Mouse (Mus musculus): ENCODE results near the gene Etl4.

Gene Etl4

DNA sequence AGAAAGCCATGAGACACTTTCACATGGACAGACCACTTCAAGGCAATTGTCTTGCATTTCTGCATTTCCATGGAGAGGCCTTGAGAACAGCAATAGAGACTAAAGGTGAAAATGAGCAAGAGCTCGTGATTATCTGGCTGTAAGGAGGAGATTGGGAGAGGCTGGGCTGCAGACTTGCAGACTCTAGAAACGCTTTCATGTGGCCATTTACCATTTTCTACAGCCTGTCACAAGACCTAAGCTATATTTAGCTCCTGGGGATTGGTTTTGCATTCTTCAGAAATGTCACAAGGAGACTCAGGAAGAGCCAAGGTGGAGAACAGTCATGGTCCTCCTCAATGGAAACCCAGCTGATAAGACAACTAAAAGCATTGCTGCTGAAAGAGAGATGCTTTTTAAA lies 801.4 kb downstream of the Etl4 start:
- no peak for DNase-seq (ENCODE audit: low read depth)

DNA sequence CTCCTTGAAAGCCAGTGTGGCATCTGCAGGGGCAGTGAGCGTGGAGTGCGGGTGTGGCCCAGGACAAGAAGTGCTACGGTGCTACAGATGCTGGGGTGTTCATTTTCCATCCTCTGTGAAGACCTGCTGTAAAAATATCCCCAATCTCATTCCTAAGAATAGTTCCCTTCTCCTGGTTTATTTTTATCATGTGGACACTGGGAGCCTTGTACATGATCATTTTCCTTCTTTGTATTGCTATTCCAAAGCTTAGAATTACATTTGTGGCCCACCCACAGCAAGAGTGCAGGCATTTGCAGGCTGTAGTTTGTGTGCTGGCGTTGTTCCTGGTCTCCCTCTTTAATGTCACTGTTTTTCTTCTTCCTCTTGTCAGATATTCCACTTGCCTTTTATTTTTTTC lies 809.5 kb downstream of the Etl4 start:
- DNase-seq (ENCODE audit: low read depth) = no peak

DNA sequence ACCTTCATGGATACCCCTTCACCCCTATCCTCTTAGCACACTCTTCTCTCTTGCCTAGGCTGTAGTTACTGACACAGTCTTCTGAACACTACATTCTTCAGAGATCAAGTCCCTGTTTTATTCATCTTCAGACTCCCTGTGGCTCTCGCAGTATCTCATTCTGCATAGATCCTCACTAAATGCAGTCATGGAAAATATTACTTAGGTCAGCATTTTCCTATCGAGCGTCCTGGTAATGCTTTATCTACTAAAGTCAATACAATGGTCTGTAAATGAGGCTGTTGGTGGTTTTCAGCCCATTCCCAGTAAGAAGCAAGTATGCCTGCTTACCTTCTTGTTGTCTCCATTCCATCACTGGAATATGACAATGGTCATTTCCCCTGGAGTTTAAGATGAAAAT lies 811.5 kb downstream of the Etl4 start:
- DNase-seq (ENCODE audit: low read depth) = no peak

DNA sequence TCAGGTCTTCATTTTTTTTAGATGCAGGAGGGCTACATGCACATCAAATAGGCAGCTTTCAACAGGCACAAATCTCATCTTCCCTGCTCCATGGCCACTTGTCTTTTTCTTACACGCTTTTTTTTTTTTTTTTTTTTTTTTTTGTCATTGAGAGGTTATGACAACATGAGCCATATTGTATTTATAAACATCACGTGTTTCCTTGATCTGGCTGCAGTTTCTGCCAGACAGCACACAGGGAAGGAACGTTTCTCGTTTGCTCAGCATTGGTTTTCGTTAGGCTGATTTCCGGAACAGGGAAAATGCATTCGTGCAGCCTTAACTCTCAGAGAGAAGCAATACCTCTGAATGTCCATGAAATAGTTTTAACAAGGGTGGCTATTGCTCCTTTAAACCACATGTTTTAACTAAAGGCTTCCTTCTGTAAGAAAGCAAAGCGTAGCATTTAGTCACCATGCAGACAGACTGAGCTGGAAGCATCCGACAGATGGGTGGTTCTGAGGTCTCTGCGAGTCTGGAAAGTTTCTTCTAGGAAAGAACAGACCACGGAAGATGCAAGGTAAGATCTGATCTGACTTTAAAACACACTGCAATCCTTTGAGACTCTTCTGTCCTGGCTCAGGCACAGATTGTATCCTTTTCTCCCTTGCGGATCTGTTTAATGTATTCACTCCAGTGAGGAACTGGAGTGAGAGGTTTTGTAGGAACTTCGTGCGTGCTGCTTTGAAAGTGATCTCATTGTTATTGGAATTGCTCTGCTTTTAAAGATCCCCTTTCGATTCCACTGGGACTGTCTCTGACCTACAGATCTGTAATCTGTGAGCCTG lies 812.8 kb downstream of the Etl4 start:
- DNase-seq (ENCODE audit: low read depth) = no peak

DNA sequence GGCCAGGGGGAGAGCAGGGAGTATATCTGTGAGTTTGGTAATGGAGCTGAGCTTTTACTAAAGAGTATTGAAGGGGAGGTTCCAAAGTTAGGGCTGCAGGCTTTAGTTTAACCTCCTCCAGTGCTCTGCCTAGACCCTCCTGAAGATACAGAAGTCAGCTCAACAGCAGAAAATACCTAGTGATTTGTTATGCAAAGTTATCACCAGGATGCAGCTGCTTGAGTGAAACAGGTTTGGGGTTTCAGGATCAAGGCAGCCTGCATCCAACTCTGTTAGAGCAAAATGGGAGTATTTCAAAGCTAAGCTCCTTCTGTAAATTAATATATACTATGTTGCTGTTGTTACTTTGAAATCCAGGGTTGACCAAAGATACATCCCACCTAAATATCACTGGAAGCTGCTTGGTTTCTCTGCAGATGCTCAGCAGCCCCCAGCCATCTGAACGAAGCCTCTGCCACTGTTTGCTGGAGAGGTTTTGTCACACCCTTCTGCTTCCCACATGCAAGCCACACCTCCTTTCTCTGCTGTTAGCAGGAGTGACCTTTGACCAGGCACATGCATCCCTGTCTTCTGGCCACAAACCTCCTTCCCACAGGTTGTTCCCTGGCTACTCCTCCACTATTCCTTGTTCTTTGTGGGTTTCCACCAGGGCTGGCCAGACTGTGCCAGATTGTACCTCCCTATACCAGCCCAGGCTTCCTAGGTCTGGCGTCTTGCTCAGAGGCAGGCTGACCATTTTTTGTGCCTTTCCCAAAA lies 814.6 kb downstream of the Etl4 start:
- no peak for DNase-seq (ENCODE audit: low read depth)

DNA sequence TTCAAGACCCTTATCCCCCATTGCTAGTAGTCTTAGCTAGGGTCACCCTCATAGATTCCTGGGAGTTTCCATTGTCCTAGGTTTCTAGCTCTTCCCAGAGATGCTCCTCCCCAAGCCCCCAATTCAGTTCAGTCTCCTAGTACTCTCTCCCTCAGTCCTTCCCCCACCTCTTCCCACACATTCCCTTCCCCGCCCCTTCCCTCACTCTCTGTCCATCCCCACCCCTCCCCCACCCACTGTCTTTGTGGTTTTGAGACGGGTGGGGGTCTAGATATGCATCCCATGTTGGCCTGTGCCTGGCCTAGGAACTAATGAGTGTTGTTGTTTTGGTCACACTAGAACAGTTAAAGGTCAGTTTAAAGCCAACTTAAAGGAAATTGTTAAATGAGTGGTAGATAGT lies 817.4 kb downstream of the Etl4 start:
- DNase-seq (ENCODE audit: low read depth) = no peak

DNA sequence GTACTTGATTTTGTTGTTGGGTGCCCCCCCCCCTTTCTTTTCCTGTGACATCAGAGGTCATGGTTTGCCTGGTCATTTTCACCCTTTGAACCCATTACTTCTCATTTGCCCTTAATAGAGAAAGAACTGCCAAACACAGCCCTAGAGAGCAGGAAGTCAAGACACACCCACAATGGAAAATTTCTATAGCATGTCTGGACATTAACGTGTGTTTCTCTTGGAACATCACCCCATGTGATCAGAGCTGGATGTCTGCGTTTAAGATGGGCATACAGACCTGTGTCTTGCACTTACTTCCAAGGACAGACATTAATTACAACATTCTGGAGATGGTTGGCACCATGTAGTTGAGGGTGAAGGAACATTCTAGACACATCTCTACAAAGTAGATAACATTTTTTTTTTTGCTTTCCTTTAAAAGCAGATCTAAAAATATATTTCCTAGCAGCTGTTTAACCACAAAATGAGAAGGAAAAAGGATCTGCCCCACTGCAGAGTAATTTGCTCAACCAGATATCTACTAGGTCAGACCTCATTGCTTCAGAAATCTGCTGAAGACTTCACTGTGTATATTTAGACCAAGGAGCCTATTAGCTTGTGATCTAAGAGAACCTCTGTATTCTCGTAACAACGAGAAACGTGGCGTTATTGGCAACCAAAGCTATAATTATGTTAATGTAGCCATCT lies 818.3 kb downstream of the Etl4 start:
- no peak for DNase-seq (ENCODE audit: low read depth)

DNA sequence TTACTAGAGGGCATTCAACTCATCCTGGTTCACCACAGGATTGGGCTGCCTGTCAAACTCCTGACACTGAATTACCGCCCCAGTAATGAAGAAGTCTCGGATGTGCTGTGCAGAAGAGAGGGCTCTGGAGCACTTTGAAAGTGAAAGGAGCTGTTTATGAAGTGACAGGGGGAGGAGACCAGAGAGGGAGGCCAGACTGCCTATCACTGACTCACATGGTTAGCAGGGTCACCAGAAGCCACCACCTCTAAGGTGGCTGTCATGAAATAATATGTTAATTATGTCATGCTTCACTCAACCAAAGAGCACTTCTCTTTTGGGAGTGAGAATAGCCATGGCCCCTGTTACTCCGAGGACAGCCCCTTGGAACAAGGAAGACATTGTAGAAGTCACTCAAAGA lies 825.9 kb downstream of the Etl4 start:
- no peak for DNase-seq (ENCODE audit: low read depth)

DNA sequence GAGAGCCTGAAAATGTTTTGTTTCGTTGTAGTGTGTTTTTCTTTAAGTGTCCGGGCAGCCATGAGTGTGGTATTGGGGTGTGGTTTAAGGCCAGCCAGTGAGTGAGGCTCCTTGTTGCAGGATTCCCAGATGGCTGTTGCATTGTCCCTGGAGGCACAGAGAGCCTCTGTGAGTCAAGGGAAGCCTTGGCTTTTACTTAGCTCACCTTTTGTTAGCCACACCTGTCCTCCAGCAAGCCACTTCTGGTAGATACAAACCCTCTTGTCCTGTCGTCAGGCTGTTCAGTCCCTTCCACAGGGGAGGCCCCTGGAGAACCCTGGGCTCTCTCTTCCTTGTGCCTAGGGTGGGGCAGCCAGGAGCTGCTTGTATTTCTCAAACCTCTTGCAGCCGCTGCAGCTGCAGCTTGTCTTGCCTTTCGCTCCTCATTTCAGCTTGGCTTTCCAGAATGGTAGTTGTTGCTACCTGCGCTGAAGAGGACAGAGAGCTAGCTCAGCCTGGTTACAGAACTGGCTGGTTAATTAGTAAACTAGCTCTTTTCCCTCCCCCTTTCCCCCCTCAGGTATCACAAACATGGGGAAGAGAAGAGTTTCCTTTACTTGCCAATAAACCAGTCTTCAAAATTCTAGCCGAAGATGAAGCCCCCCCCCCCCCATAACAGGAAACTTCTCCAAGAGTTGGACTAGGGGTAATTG lies 826.9 kb downstream of the Etl4 start:
- DNase-seq (ENCODE audit: low read depth) = no peak

DNA sequence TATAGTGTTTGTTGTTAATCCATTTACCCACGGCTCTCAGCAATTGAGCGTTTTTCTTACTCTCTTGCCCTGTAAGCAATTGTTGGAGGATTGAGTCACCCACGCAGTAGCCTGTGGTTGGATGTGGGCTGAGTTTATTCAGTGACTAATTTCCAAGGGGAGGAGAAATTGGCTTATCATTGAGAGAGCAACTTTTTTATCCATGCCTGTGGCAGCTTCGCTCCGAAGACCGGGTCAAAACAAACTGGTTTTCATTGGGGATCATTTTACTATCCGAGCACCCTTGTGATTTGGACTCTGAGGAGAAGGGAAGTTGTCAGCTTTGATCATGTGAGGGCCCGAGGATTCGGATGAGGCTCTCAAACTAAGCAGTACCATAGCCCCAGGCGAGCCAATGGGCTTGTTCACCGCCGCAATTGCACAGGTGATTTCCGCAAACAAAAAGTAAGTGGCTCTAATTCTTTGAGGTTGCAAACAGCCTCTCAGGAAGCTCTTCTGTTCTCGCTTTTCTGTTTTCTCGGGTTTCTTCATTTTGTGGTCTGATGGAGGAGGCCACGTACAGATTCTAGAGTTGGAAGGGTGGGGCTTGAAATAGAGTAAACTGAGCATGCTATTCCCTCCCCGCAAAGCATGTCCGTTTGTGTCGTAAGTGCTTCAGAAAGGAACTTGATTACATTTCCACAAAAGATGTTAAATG lies 827.7 kb downstream of the Etl4 start:
- DNase-seq (ENCODE audit: low read depth) = no peak

DNA sequence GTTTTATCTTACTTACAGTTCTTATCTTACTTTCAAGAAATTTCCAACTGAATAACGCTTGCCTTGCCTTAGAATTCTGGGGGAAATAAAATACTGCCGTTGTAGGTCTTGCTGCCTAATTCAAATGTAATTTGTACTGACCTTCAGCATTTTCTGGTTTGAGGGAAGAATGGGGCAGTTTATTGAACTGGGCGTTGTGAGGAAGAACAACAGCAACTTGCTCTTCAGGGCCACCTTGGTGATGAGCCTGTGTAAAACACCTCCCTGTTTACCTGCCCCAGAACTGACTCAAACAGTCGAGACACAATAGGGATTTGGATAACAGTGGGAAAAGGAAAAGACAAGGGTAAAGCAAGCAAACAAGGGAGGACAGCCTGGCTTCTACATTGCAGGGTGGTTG lies 828.3 kb downstream of the Etl4 start:
- DNase-seq (ENCODE audit: low read depth) = no peak

DNA sequence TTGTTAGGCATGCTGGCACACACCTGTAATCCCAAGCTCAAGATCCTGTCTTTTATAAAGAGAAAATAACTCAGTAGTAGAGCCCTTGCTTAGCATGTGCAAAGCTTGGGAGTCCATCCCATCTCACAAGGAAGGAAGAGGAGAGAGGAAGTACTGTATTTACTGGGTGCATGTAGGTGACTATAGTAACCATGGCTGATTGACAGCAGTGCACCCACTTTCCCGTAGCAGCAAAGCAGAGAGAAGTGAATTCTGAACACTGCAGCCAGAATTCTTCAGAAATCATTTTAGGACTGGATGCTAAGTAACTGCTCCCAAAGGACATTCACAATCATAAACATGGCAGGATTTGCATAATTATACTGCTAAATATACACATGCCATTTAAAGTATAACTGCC lies 838.1 kb downstream of the Etl4 start:
- no peak for DNase-seq (ENCODE audit: low read depth)

DNA sequence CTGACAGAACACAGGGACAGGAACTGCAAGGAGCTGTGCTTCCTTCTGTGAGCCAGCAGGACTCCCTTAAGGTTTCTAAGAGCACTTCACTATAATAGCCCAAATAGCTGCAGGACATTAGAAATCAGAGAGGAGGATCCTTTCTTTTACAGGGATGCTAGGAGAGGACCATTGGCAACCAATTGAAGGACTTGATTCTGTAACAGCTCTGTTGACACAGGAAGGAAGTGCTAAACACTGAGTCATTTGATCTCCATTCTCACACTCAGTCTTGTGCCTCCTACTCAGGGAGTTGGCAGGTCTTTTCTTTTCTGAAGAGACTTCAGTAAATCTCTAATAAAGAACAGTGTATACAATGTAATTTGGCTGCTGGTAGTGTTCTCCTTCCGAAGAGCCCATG lies 838.9 kb downstream of the Etl4 start:
- DNase-seq (ENCODE audit: low read depth) = no peak

DNA sequence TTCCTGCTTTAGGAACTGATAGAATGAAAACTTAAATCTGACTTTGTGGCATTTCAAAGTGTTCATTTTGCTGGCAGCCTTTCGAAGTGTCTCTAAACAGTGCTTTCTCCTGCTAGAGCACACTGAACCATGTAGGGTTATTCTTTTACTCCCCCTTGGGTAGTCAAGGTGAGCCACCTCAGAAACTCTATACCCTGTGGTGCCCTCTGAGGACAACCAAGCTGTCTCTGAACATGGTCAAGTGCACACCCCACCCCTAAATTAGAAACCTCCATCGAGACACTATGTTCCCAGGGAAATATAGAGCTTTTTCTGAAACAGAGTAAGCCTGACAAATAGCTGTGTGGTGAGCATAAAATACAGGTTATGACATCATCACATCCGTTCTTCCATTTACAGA lies 840.1 kb downstream of the Etl4 start:
- no peak for DNase-seq (ENCODE audit: low read depth)

DNA sequence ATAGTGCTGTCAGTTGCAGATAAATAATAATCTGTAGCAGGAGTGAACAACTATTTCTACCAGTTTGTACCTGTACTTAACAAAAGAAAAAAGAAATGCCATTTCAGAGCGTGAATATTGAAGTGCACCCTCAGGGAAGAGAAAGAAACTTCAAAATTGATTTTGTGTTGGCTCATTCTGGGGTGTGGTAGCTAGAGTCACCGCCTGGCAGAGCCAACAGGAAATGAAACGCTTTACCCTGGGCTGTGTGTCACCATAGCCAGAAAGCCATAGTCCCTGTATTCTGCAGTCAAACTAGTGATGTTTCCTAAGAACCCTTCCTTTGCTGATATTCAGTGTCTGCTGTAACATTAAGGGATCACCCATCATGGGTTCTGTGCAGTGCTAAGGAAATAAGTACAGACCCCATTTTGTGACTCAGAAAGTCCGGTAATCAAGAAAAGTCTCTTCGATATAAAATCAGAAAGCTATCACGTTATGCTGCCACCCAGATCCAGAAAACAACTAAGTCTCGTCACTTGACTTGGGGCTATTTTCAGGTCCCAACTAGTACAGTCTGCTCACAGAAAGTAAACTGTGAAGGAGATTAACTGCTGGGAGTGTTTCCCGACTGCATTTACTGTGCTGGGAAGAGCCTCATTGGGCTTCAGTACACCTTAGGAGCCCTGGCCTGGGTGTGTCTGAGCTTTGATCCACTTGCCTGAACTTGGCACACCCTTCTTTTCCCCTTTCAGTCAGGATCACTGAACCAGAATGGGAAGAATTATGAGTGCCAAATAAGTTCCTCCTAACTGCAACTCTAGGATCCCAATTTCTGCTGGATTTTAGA lies 843.9 kb downstream of the Etl4 start:
- no peak for DNase-seq (ENCODE audit: low read depth)

DNA sequence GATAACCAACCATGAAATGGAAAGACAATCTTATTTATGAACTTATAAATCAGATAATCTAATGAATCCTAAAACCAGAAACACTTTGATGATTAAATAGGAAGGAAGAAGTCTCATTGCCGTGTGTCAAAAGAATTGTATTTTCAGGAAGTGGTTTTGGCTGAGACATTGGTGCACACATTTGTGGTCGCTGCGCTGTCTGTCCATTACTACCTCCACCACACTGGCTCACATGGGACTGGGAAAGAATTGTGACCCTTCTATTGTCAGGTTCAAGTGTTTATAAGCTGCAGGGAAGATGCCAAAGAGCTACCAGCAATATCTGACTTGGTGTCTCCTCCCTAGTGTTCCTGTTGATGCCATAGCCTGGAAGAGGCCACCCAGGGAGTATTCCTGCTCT lies 847.4 kb downstream of the Etl4 start:
- no peak for DNase-seq (ENCODE audit: low read depth)

DNA sequence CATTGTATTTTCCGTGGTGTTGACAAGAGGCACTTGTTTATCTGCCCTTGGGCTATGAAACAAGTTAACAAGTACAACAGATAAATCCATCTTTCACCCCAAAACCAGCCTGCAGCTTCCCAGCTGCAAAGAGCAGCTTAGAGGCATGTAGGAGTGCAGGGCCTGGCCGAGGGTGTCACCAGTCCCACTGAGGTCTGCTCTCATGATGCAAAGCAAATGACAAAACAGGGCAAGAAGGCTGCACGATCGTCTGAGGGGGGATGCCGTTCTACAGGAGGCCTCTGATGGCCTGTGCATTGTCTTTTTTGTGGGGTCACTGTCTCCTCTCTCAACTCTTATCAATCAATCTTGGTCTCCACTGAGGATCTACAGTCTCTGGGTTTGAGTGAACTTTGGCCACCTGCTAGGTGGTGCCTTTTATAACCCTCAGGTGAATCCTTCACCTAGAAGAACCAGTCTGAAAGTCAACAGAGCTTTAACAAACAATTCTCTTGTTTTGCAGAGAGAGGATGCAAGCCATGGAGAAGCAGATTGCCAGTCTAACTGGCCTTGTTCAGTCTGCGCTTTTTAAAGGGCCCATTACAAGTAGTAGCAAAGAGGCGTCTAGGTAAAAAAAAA lies 849.6 kb downstream of the Etl4 start:
- no peak for DNase-seq (ENCODE audit: low read depth)

DNA sequence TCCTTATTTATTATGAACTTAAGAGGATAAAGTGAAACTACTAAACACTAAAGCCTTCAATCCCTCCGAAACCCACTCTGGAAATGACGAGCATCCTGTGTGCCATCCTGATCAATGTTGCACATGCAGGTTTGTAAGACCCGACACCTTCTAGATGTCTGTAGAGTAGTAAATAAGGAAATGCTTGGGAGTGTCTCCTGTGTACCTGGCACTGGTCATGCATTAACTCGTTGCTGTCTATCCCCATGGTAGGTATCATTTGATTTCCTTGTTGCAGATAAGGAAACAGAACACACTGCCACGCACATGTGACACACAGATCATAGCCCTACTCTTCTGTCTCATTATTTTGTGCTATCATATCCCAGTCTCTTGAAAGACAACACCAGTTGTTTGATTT lies 851.7 kb downstream of the Etl4 start:
- DNase-seq (ENCODE audit: low read depth) = no peak

DNA sequence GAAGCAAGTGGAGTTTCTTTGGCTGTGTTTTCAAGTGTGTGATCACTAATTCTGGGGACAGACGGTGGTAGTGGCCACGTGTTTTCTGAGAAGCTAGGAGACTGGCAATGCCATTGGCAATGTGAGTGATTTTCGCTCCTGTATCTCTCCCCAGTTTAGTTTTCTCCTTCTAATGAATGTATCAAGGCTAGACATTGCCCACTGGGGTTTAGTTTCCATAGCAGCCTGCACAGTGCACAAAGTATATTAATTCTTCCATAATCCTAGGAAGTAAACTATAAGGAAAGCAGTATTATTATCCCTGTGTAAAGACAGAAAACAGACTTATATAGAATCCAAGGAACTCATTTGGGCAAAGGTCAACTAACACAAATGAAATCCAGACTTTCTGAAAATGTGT lies 852.2 kb downstream of the Etl4 start:
- no peak for DNase-seq (ENCODE audit: low read depth)

DNA sequence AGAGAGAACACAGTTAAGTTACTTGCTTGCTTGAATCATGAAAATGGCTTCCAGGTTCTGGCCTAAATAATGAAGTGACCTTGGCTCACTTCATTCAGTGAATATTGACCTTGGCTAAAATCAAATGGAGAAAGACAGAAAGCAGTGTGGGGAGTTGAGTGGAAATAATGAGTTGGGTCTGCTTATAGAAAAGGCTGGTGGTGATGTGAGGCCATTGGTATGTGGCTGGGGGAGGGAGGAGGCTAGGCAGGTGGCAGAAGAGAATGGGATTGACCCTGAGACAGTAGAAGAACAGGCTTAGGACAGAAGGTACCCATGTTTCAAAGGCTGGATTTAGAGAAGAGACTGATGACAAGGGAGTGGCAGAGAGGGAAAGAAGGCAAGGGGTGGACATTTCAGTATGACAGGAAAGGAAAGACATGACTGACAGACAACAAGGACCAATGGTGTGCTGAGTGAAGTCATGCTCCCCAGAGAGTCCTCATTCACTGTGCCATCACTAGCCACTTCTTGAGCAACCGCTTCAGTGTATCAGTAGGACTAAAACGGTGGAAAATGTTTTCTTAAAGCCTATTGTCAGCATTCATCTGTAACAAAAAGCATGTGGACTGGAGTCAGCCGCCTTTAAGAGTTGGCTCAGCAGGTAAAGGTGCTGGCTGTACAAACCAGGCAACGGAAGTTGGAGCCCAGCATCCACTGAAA lies 854.1 kb downstream of the Etl4 start:
- DNase-seq (ENCODE audit: low read depth) = no peak
